Mouse (Mus musculus) frontal cortex, postnatal 25 days (tissue): ENCODE data around the gene Thap8.
A peak's percentile ranks its signal among the peaks of the same experiment; 100 is the strongest.

Source experiments
- DNase-seq, 2 experiments: peaks; one replicate each; pipeline ENCODE4 v3.0.0; 2022; ENCODE audit warnings: low spot score in 2 of 2

Gene Thap8

DNA sequence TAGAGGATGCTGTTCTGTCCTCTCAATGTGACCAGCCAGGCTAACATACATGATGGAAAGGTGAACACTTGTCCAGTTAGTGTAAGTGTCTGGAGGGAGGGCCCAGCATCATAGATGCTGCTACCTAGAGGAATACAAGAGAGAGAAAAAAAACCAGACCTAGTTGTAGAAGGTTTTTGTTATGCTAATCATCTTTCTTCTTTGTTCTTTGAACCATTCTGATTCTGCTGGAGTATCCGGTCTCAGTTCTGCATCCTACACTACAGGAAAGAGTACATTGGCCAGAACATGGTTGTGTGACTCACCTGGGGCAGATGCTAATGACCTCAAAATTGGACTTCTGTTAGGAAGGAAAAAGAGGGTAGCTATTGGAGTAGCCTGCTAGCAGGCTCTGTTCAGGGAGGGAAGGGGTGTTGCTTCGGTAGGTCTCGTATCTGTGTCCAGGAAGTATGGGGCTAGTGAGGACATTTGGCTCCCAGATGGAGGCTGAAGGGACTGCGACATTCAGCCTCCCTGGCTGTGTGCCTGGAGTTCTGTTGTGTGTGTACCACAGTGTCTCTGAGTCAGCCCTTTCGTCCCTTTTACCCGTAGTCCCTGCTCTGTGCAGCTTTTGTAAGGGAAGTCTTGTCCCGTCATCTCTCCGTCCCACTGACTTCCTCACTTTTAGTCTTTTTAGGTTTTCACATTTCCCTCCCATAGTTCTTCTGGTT lies 7.0 kb downstream of the Thap8 start:
- DNase-seq: no peak

DNA sequence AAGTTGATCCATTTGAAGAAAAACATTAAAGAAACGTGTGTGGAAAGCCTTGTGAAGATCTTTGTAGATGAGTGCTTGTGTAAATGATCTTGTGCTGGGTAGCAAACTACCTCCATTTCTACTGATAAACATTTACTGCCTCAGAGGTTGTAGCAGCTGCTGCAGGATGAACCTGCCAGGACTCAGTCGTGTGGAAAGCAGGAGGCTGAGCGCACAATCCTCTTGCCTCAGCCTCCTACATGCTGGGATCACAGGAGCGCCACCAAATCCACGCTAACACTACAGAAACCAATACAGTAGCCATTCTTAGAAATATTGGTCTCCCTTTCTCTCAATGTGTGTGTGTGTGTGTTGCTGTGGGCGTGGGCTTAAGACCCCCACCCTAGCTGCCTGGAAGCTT lies 8.2 kb downstream of the Thap8 start:
- DNase-seq: no peak

GRCm38 (mm10) chr7:30289071-30289713 lies 9.3 kb downstream of the Thap8 start:
- DNase-seq: no peak

DNA sequence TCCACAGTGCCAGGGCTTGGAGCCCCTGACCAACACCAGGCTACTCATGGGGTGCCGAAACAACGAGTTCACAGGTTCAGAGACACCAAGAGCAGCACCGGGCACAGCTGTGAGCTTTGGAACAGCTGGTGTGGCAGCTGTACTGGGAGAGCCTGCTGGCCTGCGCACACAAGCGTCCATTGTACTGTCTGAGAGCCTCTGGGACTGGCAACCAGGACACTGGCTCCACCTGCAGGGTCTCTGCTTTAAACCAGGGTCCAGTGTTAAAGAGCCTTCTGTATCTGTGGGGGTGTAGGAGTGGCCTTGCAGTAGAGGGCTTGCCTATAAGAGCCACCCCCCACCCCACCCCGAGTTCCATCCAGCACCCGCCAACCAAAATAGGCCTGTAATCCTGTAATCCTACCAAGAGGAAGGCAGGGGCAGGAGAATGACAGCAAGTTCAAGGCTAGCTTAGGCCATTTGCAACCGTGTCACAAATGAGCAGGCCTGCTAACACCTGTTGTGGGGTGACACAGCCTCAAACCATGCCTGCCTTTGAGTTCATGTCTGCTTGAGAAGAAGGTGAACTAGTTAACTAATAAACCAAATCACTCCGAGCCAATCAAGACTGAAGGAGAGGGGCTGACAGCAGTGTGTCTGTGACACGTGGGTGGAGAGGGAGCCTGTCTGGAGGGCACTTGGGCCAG lies 10.0 kb downstream of the Thap8 start:
- DNase-seq: no peak

GRCm38 (mm10) chr7:30291215-30292131 lies 11.6 kb downstream of the Thap8 start, which contains the start of gene Clip3:
Gene Clip3, plus strand, starts transcription at chr7:30291728.
- DNase-seq: peak; percentile 83 to 84

DNA sequence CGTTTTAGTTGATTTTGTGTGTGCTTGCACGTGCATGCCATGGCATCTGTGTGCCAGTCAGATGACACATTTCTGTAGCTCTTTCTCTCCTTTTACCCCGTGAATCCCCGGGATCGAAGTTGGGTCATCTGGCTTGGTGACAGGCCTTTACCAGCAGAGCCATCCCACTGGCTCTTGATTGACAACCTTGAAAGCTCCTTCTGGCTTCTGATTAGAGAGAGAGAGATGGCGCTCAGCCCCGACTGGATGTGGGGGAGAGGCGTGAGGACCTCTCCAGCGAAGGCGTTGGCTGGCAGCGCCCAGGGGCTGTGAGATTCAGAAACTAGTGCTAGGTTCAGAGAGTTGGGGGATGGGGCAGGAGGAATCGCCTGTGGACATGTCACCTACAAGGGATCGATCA lies 13.9 kb downstream of the Thap8 start:
- no peak for DNase-seq

- DNase-seq: no peak
These were observed 14.4 kb downstream of the Thap8 start for GRCm38 (mm10) chr7:30294296-30294695.

- no peak for DNase-seq
These were observed 15.2 kb downstream of the Thap8 start for GRCm38 (mm10) chr7:30295103-30295502.

GRCm38 (mm10) chr7:30296816-30297215 lies 16.9 kb downstream of the Thap8 start:
- DNase-seq: no peak

DNA sequence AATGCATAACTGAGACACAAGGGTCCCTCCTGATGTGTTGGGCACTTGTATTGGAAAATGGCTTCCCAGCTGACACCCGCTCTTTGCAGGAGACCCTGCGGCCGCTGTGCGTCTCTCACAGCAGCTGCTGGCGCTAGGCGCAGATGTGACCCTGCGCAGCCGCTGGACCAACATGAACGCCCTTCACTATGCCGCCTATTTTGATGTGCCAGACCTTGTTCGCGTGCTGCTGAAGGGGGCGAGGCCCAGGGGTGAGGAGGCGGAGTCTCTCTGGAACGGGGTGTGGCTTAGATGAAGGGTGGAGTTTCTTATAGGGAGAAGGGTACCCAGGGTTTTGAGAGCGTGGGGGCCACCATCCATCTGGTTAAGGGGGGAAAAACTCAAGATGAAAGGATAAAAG lies 17.4 kb downstream of the Thap8 start:
- no peak for DNase-seq

DNA sequence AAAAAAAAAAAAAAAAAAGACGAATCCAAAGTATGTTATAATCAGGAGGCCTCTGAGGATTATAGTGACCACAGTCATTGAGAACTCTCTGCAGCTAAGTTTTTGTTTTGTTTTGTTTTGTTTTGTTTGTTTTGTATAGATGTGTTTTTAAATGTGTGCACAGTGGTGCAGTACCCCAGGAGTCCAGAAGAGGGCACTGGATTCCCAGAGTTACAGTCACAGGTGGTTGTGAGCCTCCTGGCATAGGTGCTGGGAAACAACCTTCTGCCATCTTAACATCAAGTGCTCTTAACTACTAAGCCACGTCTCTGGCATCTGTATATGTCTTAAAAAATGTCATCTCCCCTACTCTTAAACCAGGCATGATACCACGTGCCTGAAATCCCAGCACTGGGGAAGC lies 21.0 kb downstream of the Thap8 start:
- DNase-seq: no peak

DNA sequence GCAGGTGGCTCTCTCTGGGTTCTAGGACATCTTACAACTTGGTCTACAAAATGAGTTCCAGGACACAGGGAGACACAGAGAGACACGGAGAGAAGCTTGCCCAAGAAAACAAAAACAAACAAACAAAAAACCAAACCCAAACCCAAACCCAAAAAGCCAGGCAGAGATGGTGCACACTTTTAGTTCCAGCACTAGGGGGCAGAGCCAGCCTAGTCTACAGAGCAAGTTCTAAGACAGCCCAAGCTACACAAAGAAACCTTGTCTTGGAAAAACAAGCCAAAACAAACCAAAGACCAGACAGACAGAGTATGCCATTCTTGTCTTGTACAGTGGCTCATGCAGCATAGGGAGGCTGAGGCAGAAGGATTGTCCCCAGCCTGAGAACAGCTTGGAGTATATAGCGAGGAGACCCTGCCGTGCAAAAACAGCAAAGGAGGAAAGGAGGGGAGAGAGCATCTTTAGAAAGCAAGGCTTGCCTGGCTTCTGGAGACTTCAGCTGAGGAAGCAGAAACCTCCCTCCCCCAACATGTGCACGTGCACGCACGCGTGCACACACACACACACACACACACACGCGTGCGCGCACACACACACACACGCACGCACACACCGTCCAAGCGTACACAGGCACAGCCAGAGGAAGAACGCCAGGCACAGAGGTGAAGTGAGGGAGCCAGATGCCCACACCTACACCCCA lies 26.3 kb downstream of the Thap8 start:
- DNase-seq: no peak

- DNase-seq: peak; percentile 87 to 93
These were observed 28.4 kb downstream of the Thap8 start, which contains the start of gene Alkbh6 for GRCm38 (mm10) chr7:30308076-30309005. Gene Alkbh6, plus strand, starts transcription at chr7:30308717.

- no peak for DNase-seq
These were observed 29.7 kb downstream of the Thap8 start for GRCm38 (mm10) chr7:30309395-30310129.

- DNase-seq: no peak
These were observed 30.2 kb downstream of the Thap8 start for GRCm38 (mm10) chr7:30310136-30310535.

DNA sequence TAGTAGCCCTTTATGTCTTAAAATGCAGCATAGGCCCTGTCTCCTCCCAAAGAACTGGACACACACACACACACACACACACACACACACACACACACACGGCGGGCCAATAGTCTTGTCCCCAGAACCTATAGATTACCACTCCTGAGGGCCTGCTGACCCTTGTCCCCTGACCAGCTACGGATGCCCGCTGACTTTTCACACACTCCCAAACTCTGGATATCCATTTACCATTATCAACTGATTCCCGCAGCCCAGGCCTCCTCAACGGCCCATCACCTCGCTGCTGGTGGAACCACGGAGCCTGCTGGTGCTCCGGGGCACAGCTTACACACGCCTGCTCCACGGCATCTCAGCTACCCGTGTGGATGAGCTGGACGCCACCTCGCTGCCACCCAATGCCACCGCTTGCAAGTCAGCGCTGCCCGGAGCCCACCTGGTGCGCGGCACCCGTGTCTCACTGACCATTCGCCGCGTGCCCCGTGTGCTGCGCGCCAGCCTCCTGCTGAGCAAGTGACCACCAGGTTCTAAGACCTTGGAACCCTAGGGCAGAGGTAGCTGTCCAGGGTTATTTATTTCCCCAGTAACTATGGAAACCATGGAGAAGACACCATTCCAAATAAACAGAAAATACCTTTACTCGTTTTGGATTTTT lies 33.9 kb downstream of the Thap8 start:
- DNase-seq: no peak

- DNase-seq: no peak
These were observed 34.8 kb downstream of the Thap8 start, which contains the start of gene Syne4 for GRCm38 (mm10) chr7:30314721-30315155. Gene Syne4, plus strand, starts transcription at chr7:30314807.
